Mouse (Mus musculus): ENCODE measurements at regions not wholly inside any gene's neighbourhood (a gene's known extent, or its start where the extent isn't known, plus 50 kb on each side); places are given as distances from the start of the nearest gene placed in this dataset.

GRCm38 (mm10) chr4:7206987-7207386 is 1031.9 kb downstream of the Car8 start:
- no peak overlapping the region for H3K27ac ChIP-seq (ENCODE audit: control insufficient read depth, insufficient read depth, low read depth, low read length, poor library complexity)
- WGBS, result 11% methylated on average over 1 of the region's 1 CpGs
- no peaks in the 10 kb centered on the region for H3K4me1 ChIP-seq (ENCODE audit: control insufficient read depth, insufficient read depth, low read length)
- H3K4me3 ChIP-seq (replicated peaks; ENCODE audit: control insufficient read depth, low read depth, low read length), result no peak overlapping the region
- no peak for TF ChIP-seq POLR2A (IDR thresholded peaks at IDR 0.05; ENCODE audit: borderline replicate concordance, control insufficient read depth, low read depth, low read length)
- TF ChIP-seq CTCF (IDR thresholded peaks at IDR 0.05; ENCODE audit: control insufficient read depth, insufficient read depth, low read length), result no peak

- no peak overlapping the region for H3K27ac ChIP-seq (ENCODE audit: control insufficient read depth, insufficient read depth, low read depth, low read length, poor library complexity)
- no peak overlapping the region for H3K4me3 ChIP-seq (replicated peaks; ENCODE audit: control insufficient read depth, low read depth, low read length)
- H3K4me1 ChIP-seq (ENCODE audit: control insufficient read depth, insufficient read depth, low read length), result no peaks in the 10 kb centered on the region
- TF ChIP-seq CTCF (IDR thresholded peaks at IDR 0.05; ENCODE audit: control insufficient read depth, insufficient read depth, low read length), result no peak
- TF ChIP-seq POLR2A (IDR thresholded peaks at IDR 0.05; ENCODE audit: borderline replicate concordance, control insufficient read depth, low read depth, low read length), result no peak
- 73% methylated on average over 2 of the region's 2 CpGs for whole genome bisulfite sequencing
Observed at GRCm38 (mm10) chr4:7201816-7202215, 1037.0 kb downstream of the Car8 start.

- WGBS, result 83% methylated on average over 2 of the region's 2 CpGs
- no peak for TF ChIP-seq POLR2A (IDR thresholded peaks at IDR 0.05; ENCODE audit: borderline replicate concordance, control insufficient read depth, low read depth, low read length)
Observed at GRCm38 (mm10) chr4:7199941-7200340, 1038.9 kb downstream of the Car8 start.

GRCm38 (mm10) chr4:7199052-7199451 is 1039.8 kb downstream of the Car8 start:
- H3K27ac ChIP-seq (ENCODE audit: control insufficient read depth, insufficient read depth, low read depth, low read length, poor library complexity), result no peak overlapping the region
- WGBS, result 18% methylated on average over 2 of the region's 2 CpGs
- H3K4me3 ChIP-seq (replicated peaks; ENCODE audit: control insufficient read depth, low read depth, low read length), result no peak overlapping the region
- H3K4me1 ChIP-seq (ENCODE audit: control insufficient read depth, insufficient read depth, low read length), result no peaks in the 10 kb centered on the region
- TF ChIP-seq CTCF (IDR thresholded peaks at IDR 0.05; ENCODE audit: control insufficient read depth, insufficient read depth, low read length) (no peak), POLR2A (IDR thresholded peaks at IDR 0.05; ENCODE audit: borderline replicate concordance, control insufficient read depth, low read depth, low read length) (no peak)

More at GRCm38 (mm10) chr4:7199941-7200340, 1038.9 kb downstream of the Car8 start:
- H3K4me1 ChIP-seq (ENCODE audit: control insufficient read depth, insufficient read depth, low read length), result no peaks in the 10 kb centered on the region
- no peak overlapping the region for H3K4me3 ChIP-seq (replicated peaks; ENCODE audit: control insufficient read depth, low read depth, low read length)
- no peak overlapping the region for H3K27ac ChIP-seq (ENCODE audit: control insufficient read depth, insufficient read depth, low read depth, low read length, poor library complexity)

- Histone ChIP-seq H3K27ac (ENCODE audit: control insufficient read depth, insufficient read depth, low read depth, low read length, poor library complexity) (no peak overlapping the region), H3K4me3 (replicated peaks; ENCODE audit: control insufficient read depth, low read depth, low read length) (no peak overlapping the region), H3K4me1 (ENCODE audit: control insufficient read depth, insufficient read depth, low read length) (no peaks in the 10 kb centered on the region)
- 76% methylated on average over 3 of the region's 3 CpGs for WGBS
- TF ChIP-seq POLR2A (IDR thresholded peaks at IDR 0.05; ENCODE audit: borderline replicate concordance, control insufficient read depth, low read depth, low read length), result no peak
Observed at GRCm38 (mm10) chr4:7196570-7196969, 1042.3 kb downstream of the Car8 start.

GRCm38 (mm10) chr4:7195619-7196018 is 1043.2 kb downstream of the Car8 start:
- TF ChIP-seq CTCF (IDR thresholded peaks at IDR 0.05; ENCODE audit: control insufficient read depth, insufficient read depth, low read length) (no peak), POLR2A (IDR thresholded peaks at IDR 0.05; ENCODE audit: borderline replicate concordance, control insufficient read depth, low read depth, low read length) (no peak)
- WGBS, result 74% methylated on average over 1 of the region's 1 CpGs
- H3K4me1 ChIP-seq (ENCODE audit: control insufficient read depth, insufficient read depth, low read length), result no peaks in the 10 kb centered on the region

GRCm38 (mm10) chr4:7191912-7192311 is 1046.9 kb downstream of the Car8 start:
- H3K4me1 ChIP-seq (ENCODE audit: control insufficient read depth, insufficient read depth, low read length), result no peaks in the 10 kb centered on the region
- WGBS, result 76% methylated on average over 3 of the region's 3 CpGs
- no peak overlapping the region for H3K4me3 ChIP-seq (replicated peaks; ENCODE audit: control insufficient read depth, low read depth, low read length)
- H3K27ac ChIP-seq (ENCODE audit: control insufficient read depth, insufficient read depth, low read depth, low read length, poor library complexity), result no peak overlapping the region
- TF ChIP-seq CTCF (IDR thresholded peaks at IDR 0.05; ENCODE audit: control insufficient read depth, insufficient read depth, low read length) (no peak), POLR2A (IDR thresholded peaks at IDR 0.05; ENCODE audit: borderline replicate concordance, control insufficient read depth, low read depth, low read length) (no peak)

More at GRCm38 (mm10) chr4:7195619-7196018, 1043.2 kb downstream of the Car8 start:
- Histone ChIP-seq H3K4me3 (replicated peaks; ENCODE audit: control insufficient read depth, low read depth, low read length) (no peak overlapping the region), H3K27ac (ENCODE audit: control insufficient read depth, insufficient read depth, low read depth, low read length, poor library complexity) (no peak overlapping the region)

GRCm38 (mm10) chr4:7191228-7191627 is 1047.6 kb downstream of the Car8 start:
- TF ChIP-seq POLR2A (IDR thresholded peaks at IDR 0.05; ENCODE audit: borderline replicate concordance, control insufficient read depth, low read depth, low read length) (no peak), CTCF (IDR thresholded peaks at IDR 0.05; ENCODE audit: control insufficient read depth, insufficient read depth, low read length) (no peak)
- Histone ChIP-seq H3K4me3 (replicated peaks; ENCODE audit: control insufficient read depth, low read depth, low read length) (no peak overlapping the region), H3K27ac (ENCODE audit: control insufficient read depth, insufficient read depth, low read depth, low read length, poor library complexity) (no peak overlapping the region), H3K4me1 (ENCODE audit: control insufficient read depth, insufficient read depth, low read length) (no peaks in the 10 kb centered on the region)
- 84% methylated on average over 3 of the region's 3 CpGs for WGBS

- TF ChIP-seq CTCF (IDR thresholded peaks at IDR 0.05; ENCODE audit: control insufficient read depth, insufficient read depth, low read length) (no peak), POLR2A (IDR thresholded peaks at IDR 0.05; ENCODE audit: borderline replicate concordance, control insufficient read depth, low read depth, low read length) (no peak)
- Histone ChIP-seq H3K27ac (ENCODE audit: control insufficient read depth, insufficient read depth, low read depth, low read length, poor library complexity) (no peak overlapping the region), H3K4me1 (ENCODE audit: control insufficient read depth, insufficient read depth, low read length) (no peaks in the 10 kb centered on the region), H3K4me3 (replicated peaks; ENCODE audit: control insufficient read depth, low read depth, low read length) (no peak overlapping the region)
- 81% methylated on average over 9 of the region's 9 CpGs for WGBS
Observed at GRCm38 (mm10) chr4:7175030-7175429, 1063.8 kb downstream of the Car8 start.

Data from bone marrow, adult 2 months (tissue).